Mouse (Mus musculus) gastrocnemius, adult 18-20 months (tissue): ENCODE measurements at regions not wholly inside any gene's neighbourhood (a gene's known extent, or its start where the extent isn't known, plus 50 kb on each side); places are given as distances from the start of the nearest gene placed in this dataset.
"Not testable (repeated sequence)": the region's sequence is repeated elsewhere in the genome, so short reads cannot be mapped to it uniquely, and the experiment has no call there.

Experiments used
- DNase-seq: peaks from one replicate; pipeline ENCODE4 v3.0.0; 2021; ENCODE audit warnings: low spot score

DNA sequence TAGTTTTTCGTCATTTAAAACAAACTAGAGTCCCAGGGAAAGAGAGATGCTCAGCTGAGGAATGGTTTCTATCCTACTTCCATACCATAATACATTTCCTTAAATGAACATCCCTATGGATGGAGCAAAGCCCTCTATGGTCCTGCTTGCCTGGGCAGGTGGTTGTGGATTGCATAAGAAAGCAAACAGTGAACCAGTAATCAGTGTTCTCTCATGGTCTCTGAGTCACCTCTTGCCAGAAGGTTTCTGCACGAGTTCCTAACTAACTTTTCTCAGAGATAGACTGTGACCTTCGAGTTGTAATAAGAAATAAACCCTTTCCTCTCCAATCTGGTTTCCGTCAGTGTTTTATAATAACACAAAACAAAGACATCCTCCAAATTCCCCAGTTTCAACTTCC is 62.9 kb upstream of the Bet1 start:
- DNase-seq, result no peak

DNA sequence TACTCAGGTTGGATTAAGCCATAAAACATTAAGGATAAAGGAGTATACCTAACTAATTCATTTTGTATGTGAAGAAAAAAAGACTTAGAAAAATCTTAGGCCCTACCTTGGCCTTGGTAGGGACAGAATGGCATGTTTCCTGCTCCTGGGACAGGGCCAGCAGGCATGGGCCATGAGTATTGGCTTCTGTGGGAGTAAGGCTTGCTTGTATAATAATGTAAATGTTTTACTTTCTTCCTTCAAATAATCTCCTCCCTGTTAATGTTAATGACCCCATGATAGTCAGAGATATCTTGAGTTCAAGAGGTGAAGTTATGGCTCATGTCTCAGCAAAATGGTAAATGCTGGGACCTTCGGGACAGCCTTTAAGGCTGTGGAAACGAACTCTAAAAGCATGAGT is 71.5 kb upstream of the Bet1 start:
- DNase-seq, result no peak

DNA sequence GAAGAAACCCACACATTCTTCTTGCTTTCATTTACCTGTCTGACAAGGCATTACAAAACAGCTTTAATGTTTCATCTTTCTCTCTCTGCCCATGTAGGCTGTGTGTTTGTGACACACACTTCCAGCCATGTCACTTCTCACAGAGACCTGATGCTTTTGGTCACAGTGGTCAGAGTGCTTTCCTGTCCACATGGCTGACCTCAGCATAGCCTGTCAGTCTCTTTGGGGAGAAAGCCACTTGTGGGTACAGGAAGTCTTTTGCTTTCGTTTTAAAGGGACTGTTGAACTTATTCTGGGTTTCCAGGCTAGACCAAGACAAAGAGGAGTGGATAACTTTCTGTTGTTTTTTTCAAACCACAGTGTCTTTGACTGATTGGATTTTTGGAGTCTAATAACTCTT is 77.0 kb upstream of the Bet1 start:
- no peak for DNase-seq

DNA sequence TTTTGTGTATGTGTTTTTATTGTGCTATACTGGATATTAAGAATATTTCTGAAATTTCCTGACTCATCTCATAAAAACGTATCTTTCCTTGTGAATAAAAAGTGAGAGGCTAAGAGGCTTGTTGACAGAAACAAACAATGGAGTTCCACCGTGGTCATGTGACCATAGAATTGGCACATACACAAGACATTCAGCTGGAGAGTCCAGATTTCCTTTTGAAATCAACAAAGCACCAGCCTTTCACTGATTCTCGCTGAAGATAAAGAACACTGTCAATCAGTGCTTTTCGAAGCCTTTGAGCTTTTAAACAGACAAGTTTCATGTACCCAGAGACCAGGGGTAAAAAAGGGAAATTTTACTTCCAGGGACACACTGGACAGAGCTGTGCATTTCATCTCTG is 80.3 kb upstream of the Bet1 start:
- DNase-seq, result no peak

DNA sequence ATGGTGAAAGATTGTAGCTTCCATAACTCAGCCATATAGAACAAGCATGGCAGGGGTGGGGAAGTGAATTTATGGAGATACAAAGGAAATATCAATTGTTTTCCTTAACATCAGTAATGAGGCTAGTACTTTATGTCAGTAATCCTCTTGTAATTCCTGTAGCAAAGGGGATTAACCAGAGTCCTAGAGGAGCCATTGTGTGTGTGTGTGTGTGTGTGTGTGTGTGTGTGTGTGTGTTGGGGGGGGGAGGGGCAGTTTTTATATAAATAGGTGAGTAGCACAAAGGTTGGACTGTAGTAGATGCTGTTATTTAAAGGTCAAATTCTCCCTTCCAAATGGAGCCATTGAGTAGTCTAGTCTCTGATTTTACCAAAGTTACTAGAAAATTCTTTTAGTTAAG is 81.0 kb upstream of the Bet1 start:
- DNase-seq, result no peak

DNA sequence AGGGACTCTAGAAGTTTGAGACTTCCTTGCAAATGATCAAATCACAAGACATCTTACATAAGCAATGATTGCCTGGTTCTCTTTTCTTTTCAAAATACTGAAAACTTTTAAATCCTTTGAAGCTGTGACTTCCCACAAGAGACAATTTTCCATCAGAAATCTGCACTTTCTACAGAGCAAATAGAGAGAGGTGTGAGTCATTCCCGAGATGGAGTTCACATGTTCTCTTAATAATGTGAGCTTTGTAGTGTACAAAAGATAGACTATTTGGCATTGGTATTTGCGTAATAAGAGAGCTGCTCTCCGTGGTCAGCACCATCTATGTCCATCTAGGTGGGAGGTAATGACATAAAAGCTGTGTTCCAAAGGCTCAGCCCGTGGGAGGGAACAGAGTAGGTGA is 84.8 kb upstream of the Bet1 start:
- no peak for DNase-seq

DNA sequence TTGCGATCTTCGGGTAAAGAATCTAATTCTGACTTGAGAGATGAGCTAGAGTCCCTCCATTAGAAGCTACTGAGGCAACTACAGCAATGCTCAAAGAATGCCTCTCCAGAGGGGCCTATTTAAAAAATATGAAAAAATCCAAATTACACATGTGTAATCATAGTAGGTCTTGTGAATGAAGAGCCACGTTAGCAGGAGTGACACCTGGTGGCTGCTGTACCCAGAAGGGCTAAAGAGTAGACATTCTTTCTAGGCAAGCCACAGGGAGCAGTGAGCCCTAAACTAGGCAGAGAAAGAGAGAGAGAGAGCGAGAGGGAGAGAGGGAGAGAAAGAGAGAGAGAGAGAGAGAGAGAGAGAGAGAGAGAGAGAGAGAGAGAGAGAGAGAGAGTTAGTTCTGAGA is 100.9 kb upstream of the Bet1 start:
- DNase-seq, result no peak

DNA sequence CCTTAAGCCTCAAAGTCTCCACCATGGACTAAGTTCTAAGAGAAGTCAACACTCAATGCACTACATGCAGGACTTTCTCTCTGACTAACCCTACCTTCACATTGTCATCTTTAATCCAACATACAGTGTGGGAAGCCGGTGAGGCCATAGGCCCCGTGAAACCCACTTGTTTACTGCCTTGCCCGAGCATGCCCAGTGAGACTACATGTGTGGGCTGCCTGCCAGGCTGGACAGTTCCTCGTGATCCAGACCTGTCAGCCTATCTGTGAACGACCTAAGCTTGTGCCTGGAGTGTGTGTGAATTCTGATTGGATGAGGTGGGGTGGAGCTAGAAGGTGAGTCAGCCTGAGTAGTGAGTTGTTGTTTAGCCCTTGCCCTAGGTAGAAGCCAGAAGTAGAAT is 104.2 kb upstream of the Bet1 start:
- DNase-seq, result not testable (repeated sequence)

DNA sequence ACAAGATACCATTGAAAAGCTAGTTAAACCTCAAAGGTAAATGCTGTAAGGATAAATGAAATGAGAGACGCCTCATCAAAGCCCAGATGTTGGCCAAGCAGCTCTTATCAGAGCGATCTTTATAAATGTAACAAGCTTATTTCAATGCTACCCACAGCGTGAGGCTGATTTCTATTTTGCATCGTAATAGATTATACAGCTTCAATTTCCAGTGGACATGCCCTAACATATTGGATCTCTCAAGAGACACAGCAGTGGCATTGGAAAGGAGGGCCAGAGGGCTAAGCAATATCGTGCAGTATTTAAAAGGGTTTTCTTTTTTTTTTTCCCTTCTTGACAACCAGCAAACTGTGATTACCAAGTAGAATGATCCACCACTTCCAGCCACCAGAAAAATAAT is 106.5 kb upstream of the Bet1 start:
- DNase-seq, result no peak

DNA sequence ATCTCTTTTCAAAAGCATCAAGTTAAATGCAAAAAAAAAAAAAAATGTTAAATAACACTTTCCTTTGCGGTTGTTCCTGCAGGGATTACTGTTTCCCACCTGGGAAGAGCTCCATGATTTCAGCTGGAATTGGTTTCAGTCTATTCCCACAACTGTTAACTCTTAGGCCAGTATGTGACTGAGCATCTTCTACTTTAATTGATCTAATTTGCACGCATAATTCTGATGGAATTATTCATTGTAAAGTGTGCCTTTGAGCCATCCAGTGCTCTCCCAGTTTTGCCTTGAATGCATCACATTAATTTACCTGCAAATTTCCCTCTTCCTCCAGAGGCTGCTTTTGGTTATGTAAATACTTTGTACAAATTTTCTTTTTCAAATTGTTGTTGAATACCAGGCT is 114.4 kb upstream of the Bet1 start:
- no peak for DNase-seq

DNA sequence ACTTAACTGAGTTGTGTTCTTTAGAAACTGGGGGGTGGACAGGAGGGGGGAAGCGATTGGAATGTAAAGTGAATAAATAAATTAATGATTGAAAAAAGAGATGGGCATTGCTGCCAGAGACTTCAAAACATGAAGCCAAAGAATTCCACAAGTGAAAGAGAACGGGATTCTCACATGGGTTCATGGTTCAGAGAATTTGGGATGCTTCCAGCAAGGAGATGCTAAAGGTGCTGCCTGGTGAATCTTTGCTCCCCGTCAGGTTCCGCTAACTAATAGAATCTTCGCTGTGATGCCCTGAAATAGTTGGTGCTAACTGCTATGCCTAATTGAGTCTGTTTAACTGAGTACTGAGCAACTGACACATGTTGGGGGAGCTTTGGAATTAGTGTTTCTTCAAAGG is 118.9 kb upstream of the Bet1 start:
- no peak for DNase-seq

DNA sequence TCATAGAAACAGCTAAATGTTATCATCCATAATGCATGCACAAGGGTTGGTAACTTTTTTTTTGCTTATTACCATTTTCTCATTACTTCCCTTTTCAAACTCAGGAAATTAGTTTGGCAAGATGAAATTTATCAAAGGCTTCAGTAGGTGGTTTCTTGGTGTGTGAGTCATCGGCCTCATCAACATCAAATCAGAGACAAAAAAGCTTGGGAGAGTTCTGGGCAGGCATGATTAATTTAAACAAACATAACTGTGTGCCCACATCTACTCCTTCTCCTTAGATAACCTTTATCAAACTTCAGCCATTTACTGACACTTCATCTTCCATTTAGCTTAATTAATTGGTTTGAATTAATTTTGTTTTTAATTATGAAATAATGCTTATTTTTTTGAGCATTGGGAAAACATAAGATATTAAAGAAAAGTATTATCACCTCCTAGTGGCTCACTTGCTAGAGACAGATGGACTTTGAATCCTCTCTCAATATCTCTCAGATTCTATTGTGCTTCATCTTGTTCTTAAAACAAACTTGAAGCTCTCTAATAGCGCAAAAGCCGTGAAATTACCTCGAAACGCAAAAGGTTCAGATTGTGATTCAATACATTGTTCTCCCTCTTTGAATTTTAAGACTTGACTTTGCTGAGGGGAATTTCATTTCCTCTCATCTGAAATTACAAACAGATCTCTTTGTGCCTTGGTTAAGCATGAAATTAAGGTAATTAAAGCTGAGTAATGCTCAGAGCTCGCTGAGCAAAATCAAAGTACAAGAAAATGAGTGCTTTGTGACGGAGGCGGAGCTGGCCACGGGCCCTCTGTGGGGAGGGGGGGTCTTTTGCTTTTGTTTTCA is 158.7 kb upstream of the Bet1 start:
- DNase-seq, result no peak

DNA sequence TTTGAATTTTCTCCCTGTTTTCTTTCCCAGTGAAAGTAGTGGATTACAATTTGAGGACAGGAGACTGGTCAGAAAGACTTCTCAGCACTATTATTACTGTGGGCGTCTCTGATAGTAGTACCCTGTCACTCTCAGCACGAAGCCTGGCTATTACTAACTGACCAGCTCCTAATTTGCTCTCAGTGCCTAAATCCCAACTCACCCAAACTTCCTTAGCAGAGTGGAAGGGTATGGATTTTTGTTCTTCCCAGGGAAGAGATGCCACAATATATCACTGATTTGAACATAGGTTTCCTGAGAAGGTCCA is 159.3 kb upstream of the Bet1 start:
- no peak for DNase-seq

DNA sequence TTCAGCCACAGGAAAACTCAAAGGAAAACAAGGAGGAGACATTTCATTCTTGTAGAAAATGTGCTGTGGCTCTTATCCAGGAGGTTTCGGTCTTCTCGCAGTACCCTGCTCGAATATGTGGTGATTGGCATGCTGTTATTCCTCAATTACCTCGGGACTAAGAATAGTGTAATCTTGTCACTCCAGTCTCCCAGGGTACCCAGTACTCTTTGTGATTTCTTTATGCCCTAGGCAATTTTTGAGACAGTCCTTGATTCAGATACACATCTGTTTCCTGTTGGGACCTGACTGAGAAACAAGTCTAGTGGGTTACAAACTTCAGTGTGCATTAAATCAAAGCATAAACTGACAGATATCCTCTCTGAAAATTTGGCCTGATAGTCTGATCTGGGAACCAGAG is 189.8 kb upstream of the Bet1 start:
- no peak for DNase-seq

DNA sequence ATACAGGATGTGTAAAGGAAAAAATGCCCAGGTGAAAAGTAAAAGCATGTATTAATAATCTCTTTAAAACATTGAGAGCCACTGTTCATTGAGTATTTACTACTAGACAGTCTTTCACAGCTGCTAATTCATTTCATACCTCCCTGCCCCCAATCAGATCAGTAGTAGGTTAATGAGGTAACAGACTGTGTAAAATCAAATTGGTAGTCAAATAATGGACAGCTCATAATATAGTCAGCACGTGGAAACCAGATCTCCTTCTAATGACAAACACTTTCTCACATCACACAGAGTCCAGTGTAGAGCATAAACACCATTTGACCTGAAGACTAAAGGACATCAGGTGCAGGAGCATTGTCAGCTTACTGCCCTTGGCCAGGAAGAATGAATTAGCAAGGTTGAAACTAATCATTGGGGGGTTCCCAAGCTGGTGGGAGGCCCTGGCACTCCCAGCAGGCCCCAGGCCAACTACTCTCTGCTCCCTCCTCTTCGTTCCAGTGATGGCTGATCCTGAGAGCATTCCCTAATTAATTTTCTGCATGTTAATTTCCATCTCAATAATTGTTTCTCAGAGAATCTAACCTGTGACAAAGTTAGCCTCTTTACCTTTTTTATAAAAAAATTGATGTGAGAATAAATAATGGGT is 190.6 kb upstream of the Bet1 start:
- no peak for DNase-seq

DNA sequence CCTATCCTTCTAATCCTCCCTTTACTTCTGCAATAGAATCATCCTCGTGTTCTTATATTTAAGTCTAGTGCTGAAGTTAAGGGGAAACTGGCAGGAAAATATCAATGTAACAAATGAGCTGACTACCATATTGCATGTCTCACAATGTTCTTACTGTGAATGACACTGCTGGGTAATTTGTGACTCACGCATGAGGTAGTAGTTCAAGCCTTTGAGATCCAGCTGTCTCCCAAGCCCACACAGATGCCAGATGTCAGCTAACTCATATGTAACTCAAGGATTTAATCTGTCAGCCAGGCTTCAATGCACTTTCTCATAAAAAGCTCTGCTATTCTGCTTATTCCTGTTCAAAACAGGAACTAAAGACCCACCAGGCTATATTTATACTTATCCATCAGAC is 204.6 kb upstream of the Bet1 start:
- no peak for DNase-seq

DNA sequence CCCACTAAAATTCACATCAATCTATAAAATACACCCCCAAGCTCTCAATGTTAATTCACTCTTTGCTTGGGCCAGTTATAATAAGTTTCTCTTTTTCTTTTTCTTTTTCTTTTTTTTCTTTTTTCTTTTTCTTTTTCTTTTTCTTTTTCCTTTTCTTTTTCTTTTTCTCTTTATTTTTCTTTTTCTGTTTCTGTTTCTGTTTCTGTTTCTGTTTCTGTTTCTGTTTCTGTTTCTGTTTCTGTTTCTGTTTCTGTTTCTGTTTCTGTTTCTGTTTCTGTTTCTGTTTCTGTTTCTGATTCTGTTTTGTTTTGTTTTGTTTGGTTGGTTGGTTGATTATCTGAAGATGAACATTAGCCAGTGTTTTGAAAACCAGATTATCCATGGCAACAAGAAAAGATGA is 201.2 kb upstream of the Col1a2 start:
- not testable (repeated sequence) for DNase-seq

DNA sequence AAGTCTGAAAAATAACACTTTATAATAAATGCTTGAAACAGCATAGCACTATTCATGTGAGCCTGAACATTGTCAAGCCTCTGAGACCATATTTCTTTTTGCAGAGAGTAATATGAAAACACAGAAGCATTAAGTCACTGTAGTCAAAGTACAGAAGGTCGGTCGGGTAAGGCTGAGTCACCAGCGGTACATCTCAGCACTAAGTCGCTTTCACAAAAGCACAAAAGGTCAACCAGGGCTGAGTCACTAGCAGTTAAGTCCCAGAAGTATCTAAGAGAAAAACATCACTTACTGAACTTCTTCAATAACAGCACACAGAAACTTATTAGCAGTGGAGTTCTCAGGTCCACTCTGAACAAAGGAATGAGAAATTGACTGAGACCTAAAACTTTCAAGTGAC is 154.7 kb upstream of the Col1a2 start:
- no peak for DNase-seq

DNA sequence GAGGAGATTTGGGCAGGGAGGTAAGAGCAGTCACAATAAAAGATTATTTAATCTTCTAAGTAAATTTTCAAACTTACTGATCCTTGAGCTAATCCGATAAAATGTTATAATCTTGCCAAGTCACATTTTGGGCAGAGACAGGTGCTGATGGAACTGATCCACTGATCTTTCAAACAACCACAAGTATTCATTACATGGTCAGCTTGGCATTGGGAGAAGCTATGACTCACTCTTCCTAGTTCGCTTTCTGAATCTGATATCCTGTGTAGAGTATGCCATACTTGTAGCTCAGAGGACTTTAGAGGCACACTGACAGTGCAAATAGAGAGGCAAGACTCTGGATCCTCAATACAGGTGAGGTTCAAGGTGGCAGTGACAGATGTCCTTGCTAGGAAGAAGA is 142.4 kb upstream of the Col1a2 start:
- DNase-seq, result no peak

DNA sequence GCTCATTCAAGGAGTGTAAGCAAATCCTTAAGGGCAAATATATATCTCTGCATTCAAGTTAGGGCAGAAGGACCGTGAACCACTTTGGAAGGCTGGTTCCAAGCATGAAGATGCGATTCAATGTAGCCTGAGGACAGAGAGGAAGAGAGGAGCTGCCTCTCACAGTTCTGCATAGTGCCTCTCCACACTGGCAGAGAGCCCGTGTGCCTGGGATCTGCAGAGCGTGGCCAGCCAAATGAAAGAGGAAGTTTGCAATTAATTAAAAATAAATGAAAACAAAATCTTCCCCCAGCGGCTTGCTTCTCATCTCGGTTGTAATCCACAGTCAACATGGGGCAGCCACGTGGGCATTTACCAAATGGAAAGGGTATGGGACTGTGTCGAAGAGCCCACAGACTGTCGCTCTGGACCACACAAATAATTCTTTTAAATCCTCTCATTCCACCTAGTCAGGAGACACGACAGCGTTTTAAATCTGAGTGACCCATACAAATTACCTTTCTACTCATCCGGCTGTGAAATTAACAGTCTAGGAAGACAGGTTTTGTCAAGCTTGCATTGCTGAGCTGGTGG is 129.1 kb upstream of the Col1a2 start:
- DNase-seq, result no peak

DNA sequence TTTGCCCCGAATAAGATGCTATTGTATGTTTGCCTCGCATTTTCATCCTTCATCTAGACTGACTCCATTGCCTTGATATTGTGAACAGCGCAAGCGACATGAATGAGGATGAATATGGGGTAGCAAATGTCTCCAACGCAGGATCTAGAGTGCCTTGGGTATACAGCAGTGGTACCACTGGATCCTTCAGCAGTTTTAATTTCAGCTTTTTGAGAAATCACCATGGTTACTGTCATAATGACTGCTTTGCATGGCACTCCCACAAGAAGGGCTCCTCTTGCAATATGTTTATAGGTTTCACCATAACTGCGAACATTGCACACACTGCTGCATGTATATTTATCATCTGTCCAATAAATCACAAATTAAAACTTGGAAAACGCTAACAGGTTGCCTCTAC is 107.8 kb upstream of the Col1a2 start:
- no peak for DNase-seq

DNA sequence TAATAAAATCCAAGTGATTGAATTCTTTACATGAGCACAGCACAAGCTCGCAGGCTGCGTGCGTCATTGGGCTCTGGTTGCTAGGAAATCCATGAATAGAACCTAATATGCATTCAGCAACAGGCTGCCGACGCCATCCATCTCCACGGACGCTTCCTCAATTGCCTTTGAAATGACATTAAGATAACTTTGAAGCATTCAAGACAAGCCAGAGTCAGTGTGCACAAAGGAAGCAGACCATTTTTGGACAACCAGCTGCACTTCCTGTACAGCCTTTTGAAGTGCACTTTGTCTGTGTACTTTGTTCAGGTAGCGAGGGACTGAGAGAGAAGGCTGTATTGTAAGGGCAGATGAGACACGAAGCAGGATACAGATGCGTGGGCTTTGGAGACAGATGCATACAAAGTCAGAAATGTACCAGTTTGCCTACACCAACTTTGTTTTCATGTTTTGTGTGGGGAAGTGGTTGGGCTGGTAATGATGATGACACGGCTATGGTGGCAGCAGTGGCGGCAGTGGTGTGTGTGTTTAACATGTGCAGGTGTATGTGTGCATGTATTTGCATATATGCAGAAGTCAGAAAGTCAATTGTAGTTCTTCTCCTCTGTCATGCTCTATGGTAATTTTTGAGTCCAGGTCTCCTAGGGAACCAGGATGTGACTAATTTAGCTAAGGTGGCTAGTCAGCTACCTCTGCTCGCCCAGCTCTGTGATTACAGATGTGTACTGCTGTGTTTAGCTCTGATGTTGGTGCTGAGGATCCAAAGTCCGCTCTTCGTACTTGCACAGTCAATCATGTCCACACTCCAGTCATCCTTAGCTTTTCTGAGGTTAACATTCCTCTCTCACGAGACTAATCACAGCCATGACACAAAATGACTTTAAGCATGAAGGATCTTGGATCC is 106.7 kb upstream of the Col1a2 start:
- no peak for DNase-seq
